Mouse (Mus musculus) midbrain, postnatal 0 days (tissue): ENCODE measurements around the gene Ssr3. TPM values are rescaled to one million over a fixed set of nuclear protein-coding genes. Genes with fewer than 3 reads are reported as not detected.
A peak's percentile ranks its signal among the peaks of the same experiment; 100 is the strongest.

ENCODE experiments used
- ATAC-seq: fragments of 200-750 bp; cut with Nextera tagmentation; 2 replicates; pipeline ENCODE4 v1.8.0; 2017; ENCODE audit warnings: moderate number of reproducible peaks, mild to moderate bottlenecking, moderate TSS enrichment, moderate library complexity; ENCODE audit not compliant: low FRiP score
- DNase-seq: peaks from one replicate; pipeline ENCODE4 v3.0.0-alpha.2; 2015; ENCODE audit warnings: low spot score
- H3K27ac ChIP-seq: fragments of 300-500 bp; sonication (generic); 2 replicates; pipeline ENCODE4 v1.5.1; 2014; ENCODE audit warnings: low read depth, mild to moderate bottlenecking, low read length, mixed read lengths
- H3K27me3 ChIP-seq: fragments of 300-500 bp; sonication (generic); 2 replicates; pipeline ENCODE4 v1.6.1; 2014; ENCODE audit warnings: low read length, control low read depth, mixed read lengths; ENCODE audit not compliant: insufficient read depth
- H3K36me3 ChIP-seq: fragments of 300-500 bp; sonication (generic); 2 replicates; pipeline ENCODE4 v1.6.1; 2014; ENCODE audit warnings: low read length, control low read depth, mixed read lengths; ENCODE audit not compliant: insufficient read depth
- H3K4me1 ChIP-seq: fragments of 300-500 bp; sonication (generic); 2 replicates; pipeline ENCODE4 v1.6.1; 2014; ENCODE audit warnings: mild to moderate bottlenecking, control low read depth, antibody characterized with exemption, low read length, mixed read lengths; ENCODE audit not compliant: insufficient read depth
- H3K4me2 ChIP-seq: fragments of 300-500 bp; sonication (generic); 2 replicates; pipeline ENCODE4 v1.6.1; 2014; ENCODE audit warnings: low read depth, mild to moderate bottlenecking, low read length, mixed read lengths; ENCODE audit not compliant: poor library complexity, severe bottlenecking
- H3K4me3 ChIP-seq: fragments of 300-500 bp; sonication (generic); 2 replicates; pipeline ENCODE4 v1.5.1; 2014; ENCODE audit warnings: low read depth, mild to moderate bottlenecking, low read length, moderate library complexity
- H3K9ac ChIP-seq: fragments of 300-500 bp; sonication (generic); replicated peaks from 2 replicates; pipeline ENCODE4 v1.6.1; 2014; ENCODE audit warnings: mild to moderate bottlenecking, low read length, moderate library complexity, mixed read lengths; ENCODE audit not compliant: poor library complexity, severe bottlenecking
- H3K9me3 ChIP-seq: fragments of 300-500 bp; sonication (generic); 2 replicates; pipeline ENCODE4 v1.6.1; 2016; ENCODE audit warnings: low read length, control low read depth
- CTCF ChIP-seq: IDR thresholded peaks from 2 replicates; pipeline ENCODE4 v1.5.1; 2016; ENCODE audit warnings: antibody characterized with exemption, mild to moderate bottlenecking
- WGBS: fragments of 180-500 bp; shearing (Covaris S2); extraction: QIAGEN DNeasy Blood & Tissue Kit; methylation state at CpG from one replicate; pipeline ENCODE4 v1.1.7; 2014; 5-methylcytosine and 5-hydroxymethylcytosine counted together
- polyA plus RNA-seq: library from polyadenylated mRNA; unstranded; fragments of >200 nt; fragmentation: Nextera tagmentation; extraction: Ambion mirVana; gene quantifications from 2 replicates; pipeline ENCODE4 v1.2.1, GENCODE M21; 2015
- total RNA-seq: library from RNA; depleted of rRNA; stranded (reverse); fragments of >200 nt; gene quantifications from 2 replicates; pipeline ENCODE4 v1.2.3, GENCODE M21; 2014

Gene Ssr3
- total and polyA plus RNA-seq, 2 experiments from 2014 or later: 140 to 151 TPM

- WGBS: 44% methylated on average over 4 of the region's 4 CpGs
- no peak for TF ChIP-seq CTCF
- Histone ChIP-seq H3K4me3 (no peak overlapping the region), H3K4me1 (no peaks in the 10 kb centered on the region), H3K36me3 (peaks cover 15% of the 10 kb centered on the region), H3K9me3 (no peaks in the 10 kb centered on the region), H3K27ac (no peak overlapping the region), H3K9ac (no peak overlapping the region), H3K27me3 (no peaks in the 10 kb centered on the region), H3K4me2 (no peak overlapping the region)
- ATAC-seq (no peak), DNase-seq (no peak)
Measured at GRCm38 (mm10) chr3:65367944-65368343, 24.5 kb downstream of the Ssr3 start.

- Histone ChIP-seq H3K36me3 (peaks cover 2% of the 10 kb centered on the region), H3K27ac (no peak overlapping the region), H3K4me1 (no peaks in the 10 kb centered on the region), H3K9ac (no peak overlapping the region), H3K4me2 (no peak overlapping the region), H3K27me3 (no peaks in the 10 kb centered on the region), H3K4me3 (no peak overlapping the region), H3K9me3 (no peaks in the 10 kb centered on the region)
- ATAC-seq (no peak), DNase-seq (no peak)
- WGBS: 94% methylated on average over 10 of the region's 10 CpGs
- no peak for TF ChIP-seq CTCF
Measured at GRCm38 (mm10) chr3:65365921-65366710, 26.3 kb downstream of the Ssr3 start.

GRCm38 (mm10) chr3:65365184-65365583 is 27.2 kb downstream of the Ssr3 start:
- Histone ChIP-seq H3K9me3 (no peaks in the 10 kb centered on the region), H3K4me2 (no peak overlapping the region), H3K27ac (no peak overlapping the region), H3K9ac (no peak overlapping the region), H3K27me3 (no peaks in the 10 kb centered on the region), H3K36me3 (no peaks in the 10 kb centered on the region), H3K4me3 (no peak overlapping the region), H3K4me1 (no peaks in the 10 kb centered on the region)
- ATAC-seq (no peak), DNase-seq (no peak)
- no peak for TF ChIP-seq CTCF
- 82% methylated on average over 6 of the region's 6 CpGs for WGBS

GRCm38 (mm10) chr3:65363438-65363837 is 29.0 kb downstream of the Ssr3 start:
- H3K9ac ChIP-seq: no peak overlapping the region
- H3K36me3 ChIP-seq: no peaks in the 10 kb centered on the region
- no peak for TF ChIP-seq CTCF
- 92% methylated on average over 1 of the region's 1 CpGs for WGBS
- H3K4me1 ChIP-seq: no peaks in the 10 kb centered on the region
- no peak overlapping the region for H3K4me3 ChIP-seq
- no peak overlapping the region for H3K27ac ChIP-seq
- DNase-seq (peak; percentile 51), ATAC-seq (no peak)
- no peak overlapping the region for H3K4me2 ChIP-seq
- H3K27me3 ChIP-seq: no peaks in the 10 kb centered on the region
- H3K9me3 ChIP-seq: no peaks in the 10 kb centered on the region

GRCm38 (mm10) chr3:65360163-65360969 is 32.1 kb downstream of the Ssr3 start:
- Histone ChIP-seq H3K36me3 (no peaks in the 10 kb centered on the region), H3K4me2 (no peak overlapping the region), H3K27ac (no peak overlapping the region), H3K4me1 (no peaks in the 10 kb centered on the region), H3K27me3 (no peaks in the 10 kb centered on the region), H3K9ac (no peak overlapping the region), H3K9me3 (no peaks in the 10 kb centered on the region), H3K4me3 (no peak overlapping the region)
- DNase-seq (no peak), ATAC-seq (no peak)
- no peak for TF ChIP-seq CTCF
- WGBS: 81% methylated on average over 8 of the region's 8 CpGs

GRCm38 (mm10) chr3:65358841-65359240 is 33.6 kb downstream of the Ssr3 start:
- H3K36me3 ChIP-seq: no peaks in the 10 kb centered on the region
- H3K9ac ChIP-seq: no peak overlapping the region
- no peaks in the 10 kb centered on the region for H3K9me3 ChIP-seq
- no peaks in the 10 kb centered on the region for H3K4me1 ChIP-seq
- ATAC-seq: no peak
- no peak overlapping the region for H3K4me2 ChIP-seq
- no peaks in the 10 kb centered on the region for H3K27me3 ChIP-seq
- H3K27ac ChIP-seq: no peak overlapping the region
- TF ChIP-seq CTCF: no peak
- no peak for DNase-seq
- WGBS: 54% methylated on average over 2 of the region's 2 CpGs
- H3K4me3 ChIP-seq: no peak overlapping the region
